Mouse (Mus musculus) adrenal gland, adult 2 months (tissue): Measurements from ENCODE around the gene Ephx3. TPM values are rescaled to one million over a fixed set of nuclear protein-coding genes. Genes with fewer than 3 reads are reported as not detected.
"Not testable (repeated sequence)": the region's sequence is repeated elsewhere in the genome, so short reads cannot be mapped to it uniquely, and the experiment has no call there.

Source experiments
- DNase-seq: peaks from one replicate; pipeline ENCODE4 v3.0.0; 2021
- long read RNA-seq: library from polyadenylated mRNA; stranded (forward); transcript quantifications from one replicate; pipeline ENCODE4 v2.0.0, GENCODE M21; 2021
- polyA plus RNA-seq: library from polyadenylated mRNA; depleted of rRNA; stranded (reverse); fragments of >200 nt; gene quantifications from 2 replicates; pipeline ENCODE4 v1.2.3, GENCODE M21; 2012; rRNA removed
- total RNA-seq, 2 experiments: library from RNA; stranded (reverse); gene quantifications; 2 replicates each; pipeline ENCODE4 v1.2.3; 2021

Gene Ephx3
- total RNA-seq, result under 1 TPM; 0.23 to 0.48 TPM
- polyA plus RNA-seq, result 0.81 and 0.96 TPM in 2 replicates
- long read RNA-seq, result 0 reads

GRCm38 (mm10) chr17:32188863-32189636 is at the start of gene Ephx3:
Gene Ephx3, minus strand, starts transcription at chr17:32189549.
- DNase-seq, result no peak

- no peak for DNase-seq
Observed at GRCm38 (mm10) chr17:32238589-32238988, 49.2 kb upstream of the Ephx3 start.

DNA sequence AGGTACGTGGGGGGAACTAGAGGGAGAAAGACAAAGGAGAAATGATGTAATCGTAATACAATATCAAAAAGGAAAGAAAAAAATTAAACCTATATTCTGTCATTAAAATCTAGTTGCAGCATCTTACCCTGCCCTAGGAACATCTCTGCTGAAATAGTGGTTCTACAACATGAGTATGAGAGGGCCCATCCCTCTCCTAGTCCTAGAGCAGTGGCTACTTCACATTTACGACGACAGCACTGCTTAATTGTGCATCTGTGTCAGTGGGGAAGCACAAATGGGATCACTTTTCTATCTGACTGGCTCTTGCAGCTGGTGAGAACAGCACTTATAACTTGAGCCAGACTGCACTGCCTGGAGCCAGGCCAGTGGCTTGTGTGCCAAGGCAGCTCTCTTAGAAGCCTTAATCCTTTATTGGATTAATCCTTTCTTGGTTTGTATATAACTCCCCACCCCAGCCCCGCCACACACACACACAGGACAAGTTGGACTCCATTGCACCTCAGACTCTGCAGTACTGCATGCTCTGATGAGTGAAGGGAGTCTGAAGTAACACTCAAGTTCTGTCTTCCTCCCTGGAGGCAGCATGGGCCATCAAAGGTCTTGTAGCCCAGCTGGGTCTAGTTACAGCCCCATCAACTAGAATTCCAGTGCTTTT is 46.3 kb upstream of the Ephx3 start:
- peak; percentile 41 for DNase-seq

DNA sequence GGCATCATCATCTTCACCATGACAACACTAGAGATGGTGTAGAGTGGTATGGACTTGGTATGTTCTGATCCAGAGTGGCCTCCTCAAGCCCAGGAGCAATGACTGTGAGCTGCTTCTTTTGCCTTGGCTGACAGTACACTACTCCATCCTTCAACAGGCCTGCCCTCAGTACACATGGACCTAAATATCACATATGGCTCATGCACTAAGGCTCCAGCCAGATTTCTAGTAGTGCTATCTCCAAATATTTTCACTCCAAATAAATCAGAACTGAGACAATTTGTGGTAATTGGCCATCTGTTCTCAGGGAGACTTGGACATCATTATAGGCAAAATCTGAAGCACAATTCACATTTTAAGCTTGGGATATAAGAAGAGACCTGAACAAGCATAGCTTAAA is 43.8 kb upstream of the Ephx3 start:
- DNase-seq, result no peak

- no peak for DNase-seq
Observed at GRCm38 (mm10) chr17:32229256-32229655, 39.9 kb upstream of the Ephx3 start.

GRCm38 (mm10) chr17:32220873-32221272 is 31.5 kb upstream of the Ephx3 start:
- no peak for DNase-seq

DNA sequence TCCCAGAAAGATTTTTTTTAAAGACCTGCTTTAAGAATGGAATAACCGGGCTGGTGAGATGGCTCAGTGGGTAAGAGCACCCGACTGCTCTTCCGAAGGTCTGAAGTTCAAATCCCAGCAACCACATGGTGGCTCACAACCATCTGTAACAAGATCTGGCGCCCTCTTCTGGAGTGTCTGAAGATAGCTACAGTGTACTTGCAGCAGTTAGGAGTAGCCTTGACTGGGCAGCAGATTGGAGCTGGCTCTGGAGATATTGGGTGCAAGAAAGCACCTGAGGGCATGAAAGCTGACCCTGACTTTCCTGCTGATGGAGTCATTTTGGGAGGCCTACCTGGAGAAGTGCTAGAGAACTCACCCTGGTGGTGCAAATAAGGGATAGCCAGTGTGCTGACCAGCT is 26.2 kb upstream of the Ephx3 start:
- not testable (repeated sequence) for DNase-seq

GRCm38 (mm10) chr17:32211554-32211953 is 22.2 kb upstream of the Ephx3 start:
- DNase-seq, result not testable (repeated sequence)

DNA sequence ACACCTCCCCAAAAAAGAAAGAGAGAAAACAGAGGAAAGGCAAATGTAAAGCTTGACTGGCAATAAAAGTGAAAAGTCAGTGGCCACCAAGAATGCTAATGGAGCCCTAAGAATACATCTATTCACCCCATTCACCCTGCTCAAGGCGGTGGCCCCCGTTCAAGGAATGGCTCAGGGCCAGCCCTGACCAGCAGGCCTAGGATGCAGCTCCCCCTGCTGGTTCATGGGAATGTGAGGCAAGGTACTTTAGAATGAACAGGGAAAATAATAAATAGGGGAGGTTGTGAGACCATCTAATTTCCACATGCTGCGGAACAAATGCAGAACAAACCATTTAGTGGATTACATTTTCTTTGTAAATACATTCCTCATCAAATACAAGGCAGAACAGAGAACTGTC is 20.4 kb upstream of the Ephx3 start:
- DNase-seq, result peak; percentile 56

DNA sequence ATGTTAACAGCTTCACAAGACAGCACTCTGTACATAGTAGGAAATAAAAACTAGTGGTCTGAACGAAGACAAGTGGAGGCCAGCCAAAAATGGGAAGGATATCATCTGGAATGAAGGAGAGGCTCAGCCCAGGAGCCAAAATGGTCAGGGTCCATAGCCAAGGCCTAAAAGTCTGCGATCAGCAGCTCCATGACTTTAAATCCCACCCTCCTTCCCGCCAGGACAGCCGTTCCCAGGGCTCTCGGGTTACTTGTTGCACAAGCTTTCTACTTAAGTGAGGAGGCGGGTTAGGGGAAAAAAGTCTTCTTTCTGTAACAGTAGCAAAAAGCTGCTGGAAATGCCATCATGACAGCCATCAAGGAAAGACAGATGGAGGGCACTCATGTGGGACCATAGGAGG is 19.8 kb upstream of the Ephx3 start:
- no peak for DNase-seq

- DNase-seq, result no peak
Observed at GRCm38 (mm10) chr17:32207586-32208245, 18.4 kb upstream of the Ephx3 start.

DNA sequence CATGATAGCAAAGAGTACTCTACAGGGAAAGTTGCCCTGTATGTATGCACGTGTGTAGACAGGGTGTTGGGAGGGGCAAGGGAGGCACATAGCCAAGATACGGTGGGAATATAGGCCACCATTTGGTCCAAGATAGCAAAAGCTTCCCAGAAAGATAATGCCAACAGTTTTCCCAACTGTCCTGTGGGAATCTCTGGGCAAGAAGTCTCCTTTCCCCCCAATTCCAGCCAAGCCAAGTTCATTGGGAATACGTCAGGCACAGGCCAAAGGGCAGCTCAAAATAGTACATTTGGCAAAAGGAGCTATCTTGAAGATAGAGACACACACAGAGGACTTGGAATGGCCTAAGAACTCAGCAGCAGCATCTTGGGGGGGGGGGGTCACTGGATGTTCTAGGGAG is 16.0 kb upstream of the Ephx3 start:
- DNase-seq, result no peak

- DNase-seq, result no peak
Observed at GRCm38 (mm10) chr17:32202972-32203371, 13.6 kb upstream of the Ephx3 start.

DNA sequence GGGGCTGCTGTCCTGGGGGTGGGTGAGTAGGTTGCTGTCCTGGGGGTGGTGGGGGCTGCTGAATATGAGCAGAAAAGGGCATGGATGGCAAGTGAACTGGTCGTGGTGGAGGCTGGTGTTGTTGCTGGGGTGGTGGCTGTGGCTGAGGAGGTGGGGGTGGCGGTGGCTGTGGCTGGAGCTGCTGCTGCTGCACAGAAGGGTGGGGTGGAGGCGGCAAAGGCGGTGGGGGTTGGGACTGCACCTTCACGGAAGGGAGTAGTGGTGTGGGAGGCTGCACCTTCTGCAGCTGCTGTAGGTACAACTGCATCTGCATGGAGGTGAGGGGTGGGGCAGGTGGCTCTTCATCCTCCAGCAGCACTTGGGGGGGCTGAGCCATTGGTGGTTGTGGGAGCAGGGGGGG is 11.7 kb upstream of the Ephx3 start:
- no peak for DNase-seq

GRCm38 (mm10) chr17:32199796-32200195 is 10.4 kb upstream of the Ephx3 start:
- no peak for DNase-seq

DNA sequence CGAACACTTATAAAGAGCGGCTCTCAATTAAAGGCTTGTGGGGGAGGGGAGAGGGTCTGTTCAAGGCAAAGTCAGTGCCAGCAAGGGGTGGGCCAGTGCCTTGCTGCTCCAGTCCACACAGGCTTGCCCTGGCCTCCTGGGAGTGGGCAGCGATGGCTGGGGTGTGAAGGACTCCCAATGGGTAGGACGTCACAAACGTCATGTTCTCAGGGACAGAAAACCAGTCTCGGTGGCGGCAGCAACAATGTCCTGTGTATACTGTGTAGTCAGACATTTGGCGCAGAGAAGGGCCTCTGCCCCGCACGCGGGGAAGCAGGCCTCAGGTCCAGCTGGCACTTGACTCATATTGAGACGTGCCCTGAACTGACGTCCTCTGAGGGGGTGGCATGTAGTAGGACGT is 7.8 kb upstream of the Ephx3 start:
- no peak for DNase-seq

- DNase-seq, result no peak
Observed at GRCm38 (mm10) chr17:32195725-32196124, 6.4 kb upstream of the Ephx3 start.

GRCm38 (mm10) chr17:32193010-32193409 is 3.7 kb upstream of the Ephx3 start:
- no peak for DNase-seq

DNA sequence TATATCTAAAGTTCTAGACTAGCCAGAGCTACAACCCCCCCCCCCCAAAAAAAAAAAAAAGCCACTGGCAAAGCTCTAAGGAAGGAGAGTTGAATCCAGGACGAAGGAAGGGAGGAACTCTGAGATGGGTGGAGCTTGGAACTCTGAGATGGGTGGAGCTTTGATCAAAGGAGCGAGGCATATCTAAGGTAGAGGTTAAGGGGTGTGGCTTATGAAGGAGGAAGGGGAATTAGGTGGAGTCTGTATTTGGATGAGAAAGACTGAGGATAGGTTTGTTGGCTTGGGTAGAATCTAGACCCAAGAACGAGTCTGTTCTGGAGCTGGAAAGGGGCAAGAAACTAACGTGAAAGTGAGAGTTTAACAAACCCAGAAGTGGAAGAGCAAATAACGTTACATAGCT is 501 bp upstream of the Ephx3 start:
- no peak for DNase-seq

DNA sequence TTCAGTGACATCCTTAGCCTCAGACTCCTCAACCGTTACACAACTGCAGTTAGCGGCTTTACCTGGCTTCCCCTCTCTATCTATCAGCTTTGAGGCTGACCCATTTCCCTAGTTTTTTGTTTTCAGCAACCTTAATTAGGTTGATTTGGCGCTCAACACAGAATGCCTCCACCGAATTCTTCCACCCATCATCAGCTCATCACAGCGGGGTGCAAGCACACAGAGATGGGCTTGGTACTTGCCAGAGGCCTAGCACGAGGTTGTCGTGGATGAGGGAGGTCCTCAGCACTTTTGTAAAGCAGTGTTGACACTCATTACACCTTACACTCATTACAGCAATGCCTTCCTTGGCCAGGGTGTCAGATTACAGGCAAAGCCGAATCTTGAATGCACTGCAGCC is 6.3 kb downstream of the Ephx3 start:
- DNase-seq, result no peak

DNA sequence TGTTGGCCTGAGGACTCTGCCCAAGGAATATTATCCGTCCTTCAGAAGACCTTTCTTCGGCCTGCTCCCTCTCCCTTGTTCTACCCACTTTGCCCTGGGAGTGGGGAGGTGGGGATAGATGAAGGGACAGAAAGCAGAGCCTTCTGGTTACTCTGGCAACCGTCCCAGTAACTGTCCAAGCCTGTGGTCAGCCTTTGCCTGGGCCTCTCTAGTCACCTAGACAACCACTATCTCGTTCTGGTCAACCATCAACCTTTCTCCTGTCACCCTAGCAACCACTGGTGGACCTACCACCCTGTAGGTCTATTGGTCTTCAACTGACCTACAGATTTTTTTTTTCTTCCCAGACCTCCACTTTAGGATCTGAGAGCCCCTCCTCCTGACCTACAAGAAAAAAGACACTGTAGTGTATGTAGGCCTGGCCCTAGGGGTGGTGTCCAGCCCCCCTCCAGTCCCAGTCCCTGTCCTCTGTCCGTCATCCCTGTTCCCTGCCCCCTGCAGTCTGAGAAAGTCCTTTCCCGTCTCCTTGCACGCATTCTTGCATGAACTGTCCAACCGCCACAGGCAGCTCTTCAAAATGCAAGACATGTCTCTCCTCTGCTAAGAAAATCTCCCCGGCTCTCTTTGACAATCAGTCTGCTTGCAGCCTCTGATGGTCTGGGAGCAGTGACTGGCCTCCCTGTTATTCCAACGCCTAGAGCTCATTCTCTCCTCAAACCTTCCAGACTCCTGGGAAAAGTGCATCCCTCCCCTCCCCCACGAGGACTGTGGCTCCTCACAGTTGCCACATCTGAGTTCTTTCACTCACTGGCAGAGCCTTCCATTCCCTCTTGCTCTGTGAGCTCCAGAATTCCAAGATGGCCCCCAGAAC is 9.5 kb downstream of the Ephx3 start:
- no peak for DNase-seq

GRCm38 (mm10) chr17:32176919-32177318 is 12.4 kb downstream of the Ephx3 start:
- DNase-seq, result no peak
